Mouse (Mus musculus) liver, embryonic 15.5 days (tissue): ENCODE data around the gene Mfge8. TPM values are rescaled to one million over a fixed set of nuclear protein-coding genes. Genes with fewer than 3 reads are reported as not detected.
A peak's percentile ranks its signal among the peaks of the same experiment; 100 is the strongest.

Experiments
- ATAC-seq: fragments of 200-750 bp; cut with Nextera tagmentation; 2 replicates; pipeline ENCODE4 v1.8.0; 2017; ENCODE audit warnings: moderate number of reproducible peaks, mild to moderate bottlenecking, moderate library complexity; ENCODE audit not compliant: insufficient read depth
- H3K27ac ChIP-seq: fragments of 300-500 bp; sonication (generic); replicated peaks from 2 replicates; pipeline ENCODE4 v1.5.1; 2015; ENCODE audit warnings: mild to moderate bottlenecking, inconsistent platforms
- H3K27me3 ChIP-seq: fragments of 300-500 bp; sonication (generic); 2 replicates; pipeline ENCODE4 v1.6.1; 2015; ENCODE audit warnings: mild to moderate bottlenecking, inconsistent platforms
- H3K36me3 ChIP-seq: fragments of 300-500 bp; sonication (generic); replicated peaks from 2 replicates; pipeline ENCODE4 v1.6.1; 2015; ENCODE audit warnings: moderate library complexity, mild to moderate bottlenecking, inconsistent platforms
- H3K4me1 ChIP-seq: fragments of 300-500 bp; sonication (generic); replicated peaks from 2 replicates; pipeline ENCODE4 v1.6.1; 2015; ENCODE audit warnings: inconsistent platforms
- H3K4me2 ChIP-seq: fragments of 300-500 bp; sonication (generic); 2 replicates; pipeline ENCODE4 v1.6.1; 2015; ENCODE audit warnings: moderate library complexity, mild to moderate bottlenecking, inconsistent platforms
- H3K4me3 ChIP-seq: fragments of 300-500 bp; sonication (generic); replicated peaks from 2 replicates; pipeline ENCODE4 v1.5.1; 2015; ENCODE audit warnings: mild to moderate bottlenecking, inconsistent platforms
- H3K9ac ChIP-seq: fragments of 300-500 bp; sonication (generic); 2 replicates; pipeline ENCODE4 v1.6.1; 2015; ENCODE audit warnings: moderate library complexity, mild to moderate bottlenecking, inconsistent platforms
- H3K9me3 ChIP-seq: fragments of 300-500 bp; sonication (generic); replicated peaks from 2 replicates; pipeline ENCODE4 v1.6.1; 2016; ENCODE audit warnings: inconsistent platforms
- WGBS: fragments of 180-500 bp; shearing (Covaris S2); methylation state at CpG from one replicate; pipeline ENCODE4 v1.1.7; 2015; ENCODE audit warnings: mixed read lengths; ENCODE audit not compliant: insufficient replicate concordance; 5-methylcytosine and 5-hydroxymethylcytosine counted together
- polyA plus RNA-seq: library from polyadenylated mRNA; unstranded; fragments of >200 nt; fragmentation: Nextera tagmentation; extraction: Ambion mirVana; gene quantifications from 2 replicates; pipeline ENCODE4 v1.2.1, GENCODE M21; 2015

The Mfge8 gene
- polyA plus RNA-seq, 1 experiment from 2014 or later: 82.5 TPM

DNA sequence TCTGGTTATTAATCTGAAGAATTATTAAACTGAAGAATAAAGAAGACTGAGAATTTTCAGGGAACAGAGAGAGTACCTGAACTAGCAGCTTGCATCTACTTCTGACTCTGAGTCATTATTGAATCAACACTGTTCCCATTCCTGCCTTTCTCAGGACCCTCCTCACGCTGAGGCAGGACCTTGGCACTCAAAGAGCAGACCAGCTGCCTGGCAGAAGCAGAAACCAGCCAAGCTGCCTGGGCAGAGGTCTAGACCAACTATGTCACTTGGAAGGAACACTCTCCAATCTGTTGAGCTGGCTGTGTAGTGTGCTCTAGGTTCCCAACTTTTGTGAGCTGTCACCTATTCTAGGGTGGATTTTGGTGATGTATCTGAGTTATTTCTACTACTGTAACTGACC is 10.5 kb upstream of the Mfge8 start:
- Histone ChIP-seq H3K36me3 (no peaks in the 10 kb centered on the region), H3K4me3 (no peak overlapping the region), H3K9me3 (no peaks in the 10 kb centered on the region), H3K4me1 (no peaks in the 10 kb centered on the region), H3K27ac (no peak overlapping the region), H3K27me3 (no peaks in the 10 kb centered on the region), H3K4me2 (no peak overlapping the region), H3K9ac (no peak overlapping the region)
- no peak for ATAC-seq
- 41% methylated on average over 1 of the region's 1 CpGs for WGBS

DNA sequence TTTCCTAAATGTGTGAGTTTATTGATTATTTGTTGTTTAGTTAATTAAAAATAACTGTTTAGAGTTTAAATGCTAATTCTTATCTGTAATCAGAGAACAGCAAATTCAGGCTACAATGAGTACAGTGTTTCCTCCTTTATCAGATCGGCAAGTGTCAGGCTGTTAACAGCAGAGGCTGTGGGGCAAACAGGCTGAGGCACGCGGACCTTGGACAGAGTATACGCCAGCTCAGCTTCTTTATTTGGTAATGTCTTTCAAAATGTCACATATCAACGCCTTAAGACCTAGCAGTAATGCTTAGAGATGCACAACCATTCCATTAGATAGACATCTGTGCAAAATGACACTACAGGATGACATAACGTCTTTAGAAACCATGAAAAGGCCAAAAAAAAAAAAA is 662 bp upstream of the Mfge8 start:
- H3K4me1 ChIP-seq: peaks cover 25% of the 10 kb centered on the region
- H3K36me3 ChIP-seq: no peaks in the 10 kb centered on the region
- no peak overlapping the region for H3K27ac ChIP-seq
- peak overlapping the region; percentile 78; the same call in 1 of the 2 replicates for H3K4me2 ChIP-seq
- no peaks in the 10 kb centered on the region for H3K9me3 ChIP-seq
- no peak overlapping the region for H3K9ac ChIP-seq
- H3K27me3 ChIP-seq: no peaks in the 10 kb centered on the region
- 13% methylated on average over 6 of the region's 6 CpGs for WGBS
- no peak for ATAC-seq
- no peak overlapping the region for H3K4me3 ChIP-seq

DNA sequence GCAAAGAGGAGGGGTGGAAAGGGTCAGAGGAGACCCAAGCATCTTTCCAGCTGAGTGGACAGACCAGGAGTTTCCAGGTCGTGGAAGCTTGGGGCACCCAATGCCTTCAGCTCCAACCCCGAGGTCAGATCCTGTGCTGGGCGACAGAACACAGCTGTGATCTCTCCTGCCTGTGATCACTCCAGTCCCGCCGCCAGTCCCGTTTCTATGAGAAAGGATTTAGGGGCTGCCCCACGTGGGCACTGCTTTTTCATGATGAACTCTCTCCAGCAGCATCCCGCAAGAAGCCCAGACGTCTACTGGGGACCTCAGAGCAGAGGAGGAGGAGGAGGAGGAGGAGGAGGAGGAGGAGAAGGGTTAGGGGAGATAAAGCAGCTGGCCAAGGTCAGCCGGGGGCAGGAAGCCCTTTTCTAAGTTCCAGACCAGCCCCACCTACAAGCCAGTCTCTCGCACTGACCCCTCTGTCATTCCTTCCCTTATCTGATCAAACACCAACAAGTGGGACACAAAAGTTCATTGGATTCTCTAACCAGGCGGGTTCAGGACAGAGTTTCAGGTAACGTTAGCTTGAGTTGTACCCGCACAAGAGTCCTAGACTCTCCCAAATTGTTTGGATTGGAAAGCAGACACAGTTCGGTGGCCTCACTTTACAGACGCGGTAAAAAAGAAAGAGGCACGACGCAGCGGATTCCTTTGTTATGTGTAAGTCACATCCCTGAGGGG is 768 bp downstream of the Mfge8 start:
- 3% methylated on average over 20 of the region's 20 CpGs for WGBS
- ATAC-seq: no peak
- Histone ChIP-seq H3K36me3 (no peaks in the 10 kb centered on the region), H3K4me1 (peaks cover 25% of the 10 kb centered on the region), H3K9me3 (no peaks in the 10 kb centered on the region), H3K27ac (0 out of 2 replicates have a peak overlapping the region, but pooled peaks have one; percentile 19), H3K9ac (peak overlapping the region; percentile 42; the same call in 1 of the 2 replicates), H3K4me2 (peak overlapping the region; percentile 78), H3K4me3 (peak overlapping the region; percentile 61), H3K27me3 (no peaks in the 10 kb centered on the region)

DNA sequence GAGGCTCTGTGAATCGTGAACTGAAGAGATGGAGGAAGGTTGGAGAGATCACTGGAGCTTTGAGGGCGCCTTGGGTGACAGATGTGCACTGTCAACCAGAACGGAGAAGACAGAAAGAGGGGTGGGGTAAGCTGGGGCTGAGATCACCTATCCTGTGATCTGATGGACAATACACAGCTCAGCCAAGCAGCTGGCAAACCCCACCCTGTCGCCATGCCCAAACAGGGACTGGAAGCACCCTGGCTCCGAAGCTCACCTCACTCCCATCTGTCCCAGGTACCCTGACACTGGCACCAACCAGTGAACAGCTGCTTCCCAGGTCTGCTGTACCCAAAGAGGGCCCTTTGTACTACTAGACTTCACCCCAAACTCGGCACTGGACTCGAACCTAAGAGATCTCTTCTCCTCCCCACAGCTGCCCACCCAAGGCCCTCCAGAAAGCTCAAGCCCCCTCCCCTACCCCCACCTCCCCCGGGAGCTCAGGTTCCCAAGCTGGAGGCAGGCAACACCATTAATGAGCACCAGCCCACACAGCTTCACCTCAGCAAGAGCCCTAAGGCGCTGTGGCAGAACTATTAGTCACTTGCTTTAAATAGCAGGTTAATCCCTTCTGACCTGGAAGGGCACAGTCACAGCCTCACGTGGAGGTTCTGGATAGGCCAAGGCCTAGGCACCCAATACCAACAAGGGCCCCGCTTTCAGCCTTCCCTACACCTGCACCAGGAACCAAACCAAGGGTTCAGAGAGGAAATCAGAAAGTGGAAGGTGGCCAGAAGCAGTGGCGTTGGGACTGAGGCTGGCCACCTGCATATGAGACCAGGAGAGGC is 1.6 kb downstream of the Mfge8 start:
- ATAC-seq: no peak
- H3K4me2 ChIP-seq: peak overlapping the region; percentile 78
- no peaks in the 10 kb centered on the region for H3K9me3 ChIP-seq
- peaks cover 25% of the 10 kb centered on the region for H3K4me1 ChIP-seq
- no peak overlapping the region for H3K27ac ChIP-seq
- no peak overlapping the region for H3K9ac ChIP-seq
- no peaks in the 10 kb centered on the region for H3K36me3 ChIP-seq
- WGBS: 59% methylated on average over 12 of the region's 12 CpGs
- no peak overlapping the region for H3K4me3 ChIP-seq
- H3K27me3 ChIP-seq: no peaks in the 10 kb centered on the region

GRCm38 (mm10) chr7:79140897-79141296 is 8.0 kb downstream of the Mfge8 start:
- H3K4me2 ChIP-seq: no peak overlapping the region
- no peak overlapping the region for H3K9ac ChIP-seq
- H3K27me3 ChIP-seq: no peaks in the 10 kb centered on the region
- no peak overlapping the region for H3K4me3 ChIP-seq
- H3K9me3 ChIP-seq: no peaks in the 10 kb centered on the region
- H3K4me1 ChIP-seq: no peaks in the 10 kb centered on the region
- no peak overlapping the region for H3K27ac ChIP-seq
- no peaks in the 10 kb centered on the region for H3K36me3 ChIP-seq
- no peak for ATAC-seq
- WGBS: 36% methylated on average over 8 of the region's 8 CpGs

- Histone ChIP-seq H3K36me3 (no peaks in the 10 kb centered on the region), H3K9ac (no peak overlapping the region), H3K4me2 (no peak overlapping the region), H3K27me3 (no peaks in the 10 kb centered on the region), H3K4me1 (no peaks in the 10 kb centered on the region), H3K9me3 (no peaks in the 10 kb centered on the region), H3K4me3 (no peak overlapping the region), H3K27ac (no peak overlapping the region)
- no peak for ATAC-seq
- WGBS: 21% methylated on average over 4 of the region's 4 CpGs
These were observed 8.8 kb downstream of the Mfge8 start for GRCm38 (mm10) chr7:79139891-79140591.

GRCm38 (mm10) chr7:79139328-79139824 is 9.5 kb downstream of the Mfge8 start:
- H3K4me3 ChIP-seq: no peak overlapping the region
- no peaks in the 10 kb centered on the region for H3K4me1 ChIP-seq
- H3K27me3 ChIP-seq: no peaks in the 10 kb centered on the region
- H3K36me3 ChIP-seq: no peaks in the 10 kb centered on the region
- ATAC-seq: no peak
- H3K27ac ChIP-seq: no peak overlapping the region
- WGBS: 46% methylated on average over 6 of the region's 6 CpGs
- H3K9me3 ChIP-seq: no peaks in the 10 kb centered on the region
- no peak overlapping the region for H3K4me2 ChIP-seq
- no peak overlapping the region for H3K9ac ChIP-seq

- no peaks in the 10 kb centered on the region for H3K9me3 ChIP-seq
- WGBS: 42% methylated on average over 6 of the region's 6 CpGs
- 0 out of 2 replicates have a peak, but pooled peaks cover 4% of the 10 kb centered on the region for H3K4me1 ChIP-seq
- H3K27me3 ChIP-seq: peaks cover 28% of the 10 kb centered on the region
- H3K27ac ChIP-seq: no peak overlapping the region
- H3K4me2 ChIP-seq: no peak overlapping the region
- no peaks in the 10 kb centered on the region for H3K36me3 ChIP-seq
- no peak overlapping the region for H3K4me3 ChIP-seq
- peak; percentile 33; the same call in 1 of the 2 replicates for ATAC-seq
- no peak overlapping the region for H3K9ac ChIP-seq
These were observed 15.5 kb downstream of the Mfge8 start for GRCm38 (mm10) chr7:79133391-79133790.

- Histone ChIP-seq H3K4me3 (no peak within 1 kb of the TSS), H3K9ac (no peak within 1 kb of the TSS), H3K36me3 (no peaks in the 10 kb centered on the region), H3K27ac (no peak within 1 kb of the TSS), H3K9me3 (no peaks in the 10 kb centered on the region), H3K27me3 (peaks cover 28% of the 10 kb centered on the region), H3K4me1 (0 out of 2 replicates have a peak, but pooled peaks cover 4% of the 10 kb centered on the region), H3K4me2 (peak within 1 kb of the TSS; percentile 36)
- 6% methylated on average over 19 of the region's 19 CpGs for WGBS
- no peak for ATAC-seq
These were observed 17.9 kb downstream of the Mfge8 start, which contains the start of gene Hapln3 for GRCm38 (mm10) chr7:79130843-79131444. Gene Hapln3 (minus strand): TSS chr7:79131018.

DNA sequence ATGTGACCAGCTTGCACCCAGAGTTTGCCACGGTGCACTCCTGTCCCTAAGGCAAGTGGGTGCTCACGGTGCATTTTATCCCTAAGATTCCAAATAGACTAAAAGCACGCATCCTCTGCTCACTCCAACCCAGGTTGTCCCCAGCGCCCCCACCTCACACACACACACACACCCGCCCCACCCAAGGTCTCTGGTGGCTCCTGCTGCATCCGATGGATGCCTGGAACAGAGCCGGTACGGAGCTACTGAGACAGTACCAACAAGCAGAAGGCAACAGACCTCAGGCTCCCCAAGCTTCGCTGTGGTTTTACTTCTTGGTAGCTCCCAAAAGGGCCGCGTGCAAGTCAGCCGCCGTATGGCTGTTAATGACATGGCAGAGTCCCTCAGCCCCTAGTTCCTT is 18.5 kb downstream of the Mfge8 start:
- H3K9ac ChIP-seq: no peak overlapping the region
- no peak for ATAC-seq
- WGBS: 14% methylated on average over 13 of the region's 13 CpGs
- H3K27me3 ChIP-seq: peaks cover 28% of the 10 kb centered on the region
- H3K9me3 ChIP-seq: no peaks in the 10 kb centered on the region
- H3K4me3 ChIP-seq: no peak overlapping the region
- H3K4me2 ChIP-seq: peak overlapping the region; percentile 36
- no peaks in the 10 kb centered on the region for H3K36me3 ChIP-seq
- H3K4me1 ChIP-seq: 0 out of 2 replicates have a peak, but pooled peaks cover 4% of the 10 kb centered on the region
- no peak overlapping the region for H3K27ac ChIP-seq
